Mouse (Mus musculus): ENCODE measurements around the gene Ndufaf2. TPM values are rescaled to one million over a fixed set of nuclear protein-coding genes. Genes with fewer than 3 reads are reported as not detected.

Gene Ndufaf2
- polyA plus RNA-seq, 1 experiment from 2014 or later = 88.7 TPM

GRCm38 (mm10) chr13:108113536-108113935 is 44.9 kb downstream of the Ndufaf2 start:
- 81% methylated on average over 5 of the region's 5 CpGs for WGBS
- Histone ChIP-seq H3K9me3 (replicated peaks) (no peaks in the 10 kb centered on the region), H3K36me3 (ENCODE audit: poor library complexity, severe bottlenecking) (no peaks in the 10 kb centered on the region), H3K9ac (no peak overlapping the region), H3K27ac (no peak overlapping the region), H3K4me2 (no peak overlapping the region), H3K4me1 (peaks cover 20% of the 10 kb centered on the region), H3K27me3 (no peaks in the 10 kb centered on the region), H3K4me3 (no peak overlapping the region)
- ATAC-seq = no peak

GRCm38 (mm10) chr13:108110929-108111328 is 47.5 kb downstream of the Ndufaf2 start:
- WGBS = 90% methylated on average over 6 of the region's 6 CpGs
- H3K36me3 ChIP-seq (ENCODE audit: poor library complexity, severe bottlenecking) = no peaks in the 10 kb centered on the region
- H3K9me3 ChIP-seq (replicated peaks) = no peaks in the 10 kb centered on the region
- H3K27ac ChIP-seq = no peak overlapping the region
- ATAC-seq = no peak
- peaks cover 20% of the 10 kb centered on the region for H3K4me1 ChIP-seq
- H3K4me2 ChIP-seq = no peak overlapping the region
- H3K4me3 ChIP-seq = no peak overlapping the region
- H3K27me3 ChIP-seq = no peaks in the 10 kb centered on the region
- H3K9ac ChIP-seq = no peak overlapping the region

GRCm38 (mm10) chr13:108100700-108101099 is 57.7 kb downstream of the Ndufaf2 start:
- no peaks in the 10 kb centered on the region for H3K9me3 ChIP-seq (replicated peaks)
- H3K4me3 ChIP-seq = no peak overlapping the region
- H3K9ac ChIP-seq = no peak overlapping the region
- ATAC-seq = no peak
- H3K4me2 ChIP-seq = no peak overlapping the region
- no peaks in the 10 kb centered on the region for H3K27me3 ChIP-seq
- no peaks in the 10 kb centered on the region for H3K36me3 ChIP-seq (ENCODE audit: poor library complexity, severe bottlenecking)
- no peaks in the 10 kb centered on the region for H3K4me1 ChIP-seq
- 69% methylated on average over 2 of the region's 2 CpGs for WGBS
- no peak overlapping the region for H3K27ac ChIP-seq

GRCm38 (mm10) chr13:108096446-108096845 is 62.0 kb downstream of the Ndufaf2 start:
- no peaks in the 10 kb centered on the region for H3K36me3 ChIP-seq (ENCODE audit: poor library complexity, severe bottlenecking)
- no peak for ATAC-seq

GRCm38 (mm10) chr13:108095617-108096016 is 62.8 kb downstream of the Ndufaf2 start:
- ATAC-seq = no peak
- Histone ChIP-seq H3K4me2 (no peak overlapping the region), H3K9ac (no peak overlapping the region), H3K36me3 (ENCODE audit: poor library complexity, severe bottlenecking) (no peaks in the 10 kb centered on the region), H3K4me3 (no peak overlapping the region), H3K4me1 (no peaks in the 10 kb centered on the region), H3K27ac (no peak overlapping the region), H3K9me3 (replicated peaks) (no peaks in the 10 kb centered on the region), H3K27me3 (no peaks in the 10 kb centered on the region)
- WGBS = 83% methylated on average over 7 of the region's 7 CpGs

More at GRCm38 (mm10) chr13:108096446-108096845, 62.0 kb downstream of the Ndufaf2 start:
- 92% methylated on average over 7 of the region's 7 CpGs for WGBS
- Histone ChIP-seq H3K27me3 (no peaks in the 10 kb centered on the region), H3K4me2 (no peak overlapping the region), H3K4me1 (no peaks in the 10 kb centered on the region), H3K9ac (no peak overlapping the region), H3K27ac (no peak overlapping the region), H3K4me3 (no peak overlapping the region), H3K9me3 (replicated peaks) (no peaks in the 10 kb centered on the region)

- ATAC-seq = no peak
- 90% methylated on average over 5 of the region's 5 CpGs for WGBS
- Histone ChIP-seq H3K4me1 (no peaks in the 10 kb centered on the region), H3K27ac (no peak overlapping the region), H3K4me2 (no peak overlapping the region), H3K9me3 (replicated peaks) (no peaks in the 10 kb centered on the region), H3K9ac (no peak overlapping the region), H3K36me3 (ENCODE audit: poor library complexity, severe bottlenecking) (0 out of 2 replicates have a peak, but pooled peaks cover 3% of the 10 kb centered on the region), H3K27me3 (no peaks in the 10 kb centered on the region), H3K4me3 (no peak overlapping the region)
Observed at GRCm38 (mm10) chr13:108094681-108095080, 63.7 kb downstream of the Ndufaf2 start.

- Histone ChIP-seq H3K4me2 (no peak overlapping the region), H3K4me1 (no peaks in the 10 kb centered on the region), H3K9ac (no peak overlapping the region), H3K4me3 (no peak overlapping the region), H3K9me3 (replicated peaks) (no peaks in the 10 kb centered on the region), H3K36me3 (ENCODE audit: poor library complexity, severe bottlenecking) (0 out of 2 replicates have a peak, but pooled peaks cover 3% of the 10 kb centered on the region), H3K27me3 (no peaks in the 10 kb centered on the region), H3K27ac (no peak overlapping the region)
- ATAC-seq = no peak
- 94% methylated on average over 7 of the region's 7 CpGs for WGBS
Observed at GRCm38 (mm10) chr13:108092290-108092689, 66.1 kb downstream of the Ndufaf2 start.

GRCm38 (mm10) chr13:108086724-108087123 is 71.7 kb downstream of the Ndufaf2 start:
- H3K4me3 ChIP-seq = no peak overlapping the region
- H3K9ac ChIP-seq = no peak overlapping the region
- H3K27me3 ChIP-seq = no peaks in the 10 kb centered on the region
- 83% methylated on average over 4 of the region's 4 CpGs for WGBS
- H3K36me3 ChIP-seq (ENCODE audit: poor library complexity, severe bottlenecking) = 0 out of 2 replicates have a peak, but pooled peaks cover 3% of the 10 kb centered on the region
- H3K4me1 ChIP-seq = no peaks in the 10 kb centered on the region
- no peak overlapping the region for H3K4me2 ChIP-seq
- no peak for ATAC-seq
- no peaks in the 10 kb centered on the region for H3K9me3 ChIP-seq (replicated peaks)
- no peak overlapping the region for H3K27ac ChIP-seq

- no peaks in the 10 kb centered on the region for H3K27me3 ChIP-seq
- 0 out of 2 replicates have a peak, but pooled peaks cover 3% of the 10 kb centered on the region for H3K36me3 ChIP-seq (ENCODE audit: poor library complexity, severe bottlenecking)
- no peak overlapping the region for H3K4me2 ChIP-seq
- no peak for ATAC-seq
- no peaks in the 10 kb centered on the region for H3K4me1 ChIP-seq
- no peak overlapping the region for H3K27ac ChIP-seq
- no peak overlapping the region for H3K4me3 ChIP-seq
- no peaks in the 10 kb centered on the region for H3K9me3 ChIP-seq (replicated peaks)
- WGBS = 84% methylated on average over 5 of the region's 5 CpGs
- H3K9ac ChIP-seq = no peak overlapping the region
Observed at GRCm38 (mm10) chr13:108086036-108086435, 72.4 kb downstream of the Ndufaf2 start.

GRCm38 (mm10) chr13:108084086-108084485 is 74.3 kb downstream of the Ndufaf2 start:
- H3K4me2 ChIP-seq = no peak overlapping the region
- no peak overlapping the region for H3K27ac ChIP-seq
- H3K36me3 ChIP-seq (ENCODE audit: poor library complexity, severe bottlenecking) = no peaks in the 10 kb centered on the region
- H3K4me3 ChIP-seq = no peak overlapping the region
- H3K9me3 ChIP-seq (replicated peaks) = no peaks in the 10 kb centered on the region
- H3K9ac ChIP-seq = no peak overlapping the region
- no peaks in the 10 kb centered on the region for H3K27me3 ChIP-seq
- WGBS = 95% methylated on average over 4 of the region's 4 CpGs
- no peaks in the 10 kb centered on the region for H3K4me1 ChIP-seq
- ATAC-seq = no peak

GRCm38 (mm10) chr13:108077901-108078300 is 80.5 kb downstream of the Ndufaf2 start:
- H3K9me3 ChIP-seq (replicated peaks) = no peaks in the 10 kb centered on the region
- H3K4me1 ChIP-seq = no peaks in the 10 kb centered on the region
- WGBS = 82% methylated on average over 4 of the region's 4 CpGs
- ATAC-seq = no peak
- no peak overlapping the region for H3K27ac ChIP-seq
- no peak overlapping the region for H3K4me2 ChIP-seq
- H3K9ac ChIP-seq = no peak overlapping the region
- H3K27me3 ChIP-seq = no peaks in the 10 kb centered on the region
- no peaks in the 10 kb centered on the region for H3K36me3 ChIP-seq (ENCODE audit: poor library complexity, severe bottlenecking)
- no peak overlapping the region for H3K4me3 ChIP-seq

GRCm38 (mm10) chr13:108077476-108077875 is 80.9 kb downstream of the Ndufaf2 start:
- H3K27me3 ChIP-seq = no peaks in the 10 kb centered on the region
- no peak overlapping the region for H3K9ac ChIP-seq
- no peak overlapping the region for H3K27ac ChIP-seq
- H3K4me3 ChIP-seq = no peak overlapping the region
- H3K4me1 ChIP-seq = no peaks in the 10 kb centered on the region
- no peaks in the 10 kb centered on the region for H3K36me3 ChIP-seq (ENCODE audit: poor library complexity, severe bottlenecking)
- WGBS = 80% methylated on average over 6 of the region's 6 CpGs
- no peak for ATAC-seq
- H3K4me2 ChIP-seq = no peak overlapping the region
- H3K9me3 ChIP-seq (replicated peaks) = no peaks in the 10 kb centered on the region

GRCm38 (mm10) chr13:108070171-108070570 is 88.3 kb downstream of the Ndufaf2 start:
- WGBS = 97% methylated on average over 10 of the region's 10 CpGs

More at GRCm38 (mm10) chr13:108070171-108070570, 88.3 kb downstream of the Ndufaf2 start:
- Histone ChIP-seq H3K4me2 (no peak overlapping the region), H3K4me3 (no peak overlapping the region), H3K36me3 (ENCODE audit: poor library complexity, severe bottlenecking) (no peaks in the 10 kb centered on the region), H3K9me3 (replicated peaks) (no peaks in the 10 kb centered on the region), H3K27ac (no peak overlapping the region), H3K4me1 (no peaks in the 10 kb centered on the region), H3K27me3 (no peaks in the 10 kb centered on the region), H3K9ac (no peak overlapping the region)
- no peak for ATAC-seq
